Mouse (Mus musculus): ENCODE data around the gene Pde10a. TPM values are rescaled to one million over a fixed set of nuclear protein-coding genes. Genes with fewer than 3 reads are reported as not detected.

Pde10a gene
- total RNA-seq (2014; fragmentation: Nextera tagmentation) (not detected in 2 replicates), total RNA-seq (2017) (0.36 and 0.69 TPM in 2 replicates)

DNA sequence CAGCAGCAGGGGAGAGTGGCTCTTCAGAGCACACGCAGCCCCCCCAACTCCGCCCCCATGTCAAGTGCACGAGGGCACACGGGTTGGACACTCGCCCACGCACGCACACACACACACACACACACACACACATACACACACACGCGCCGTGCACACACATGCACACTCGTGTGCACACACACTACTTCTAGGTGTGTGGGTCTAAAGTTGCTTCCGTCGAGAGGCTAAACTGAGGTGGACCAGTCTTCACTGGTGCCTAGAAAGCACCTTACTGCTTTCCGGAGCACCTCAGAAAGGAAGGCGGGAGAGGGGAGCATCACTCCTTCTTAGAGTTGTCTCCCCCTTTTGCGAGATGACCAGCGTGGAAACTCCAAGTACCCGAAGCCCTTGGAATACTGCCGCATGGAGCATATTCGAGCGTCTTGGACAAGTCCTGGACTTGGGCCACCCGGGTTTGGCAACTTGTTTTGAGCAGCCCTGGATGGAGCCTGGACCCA, at the start of gene Pde10a:
TSS of gene Pde10a (plus strand) at position 148 of the 497 bp plus-strand sequence.
- no peak for ATAC-seq (replicated peaks; ENCODE audit: poor library complexity, severe bottlenecking)

DNA sequence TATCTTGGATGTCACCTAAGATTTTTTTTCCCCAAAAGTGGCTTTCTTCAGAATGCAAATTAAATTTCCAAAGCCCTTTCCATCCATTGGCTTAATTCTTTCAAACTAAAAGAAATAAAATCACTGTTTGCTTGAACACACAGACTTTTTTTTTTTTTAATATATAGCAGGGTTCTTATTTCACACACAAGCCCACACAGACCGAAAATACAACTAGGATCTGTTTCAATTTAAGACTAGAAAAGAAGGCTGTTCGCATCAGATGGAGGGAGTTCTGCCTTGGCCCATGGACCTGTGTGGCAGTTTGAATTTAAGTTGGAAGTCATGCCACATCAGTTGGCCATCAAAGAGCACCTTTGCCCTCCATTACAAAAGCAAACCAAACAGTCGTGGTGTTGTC, 46.6 kb upstream of the Pde10a start:
- ATAC-seq (replicated peaks; ENCODE audit: poor library complexity, severe bottlenecking): no peak

- no peak for ATAC-seq (replicated peaks; ENCODE audit: poor library complexity, severe bottlenecking)
Measured at GRCm38 (mm10) chr17:8479493-8480128, 45.6 kb upstream of the Pde10a start.

- no peak for ATAC-seq (replicated peaks; ENCODE audit: poor library complexity, severe bottlenecking)
Measured at GRCm38 (mm10) chr17:8481797-8482196, 43.4 kb upstream of the Pde10a start.

- no peak for ATAC-seq (replicated peaks; ENCODE audit: poor library complexity, severe bottlenecking)
Measured at GRCm38 (mm10) chr17:8482876-8483275, 42.3 kb upstream of the Pde10a start.

- no peak for ATAC-seq (replicated peaks; ENCODE audit: poor library complexity, severe bottlenecking)
Measured at GRCm38 (mm10) chr17:8484246-8484645, 40.9 kb upstream of the Pde10a start.

DNA sequence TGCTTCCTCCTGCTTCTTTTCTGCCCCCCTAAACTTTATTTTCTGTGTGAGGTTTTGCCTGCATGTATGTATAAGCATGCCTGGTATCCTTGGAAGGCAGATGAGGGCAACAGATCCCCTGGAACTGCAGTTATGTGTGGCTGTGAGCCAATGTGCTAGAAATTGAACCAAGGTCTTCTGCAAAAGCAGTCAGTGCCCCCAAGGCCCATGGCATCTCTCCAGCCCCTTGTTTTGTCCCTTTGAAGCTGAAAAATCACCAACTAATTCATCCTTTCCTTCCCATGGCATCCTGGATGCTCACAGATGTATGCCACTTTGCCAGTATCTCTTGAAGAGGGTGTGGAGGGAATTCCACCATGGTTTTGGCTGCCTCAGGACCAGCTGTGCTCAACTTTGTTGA, 40.0 kb upstream of the Pde10a start:
- no peak for ATAC-seq (replicated peaks; ENCODE audit: poor library complexity, severe bottlenecking)

GRCm38 (mm10) chr17:8487824-8488223, 37.3 kb upstream of the Pde10a start:
- ATAC-seq (replicated peaks; ENCODE audit: poor library complexity, severe bottlenecking): no peak

GRCm38 (mm10) chr17:8490971-8491370, 34.2 kb upstream of the Pde10a start:
- no peak for ATAC-seq (replicated peaks; ENCODE audit: poor library complexity, severe bottlenecking)

- ATAC-seq (replicated peaks; ENCODE audit: poor library complexity, severe bottlenecking): no peak
Measured at GRCm38 (mm10) chr17:8493461-8493860, 31.7 kb upstream of the Pde10a start.

DNA sequence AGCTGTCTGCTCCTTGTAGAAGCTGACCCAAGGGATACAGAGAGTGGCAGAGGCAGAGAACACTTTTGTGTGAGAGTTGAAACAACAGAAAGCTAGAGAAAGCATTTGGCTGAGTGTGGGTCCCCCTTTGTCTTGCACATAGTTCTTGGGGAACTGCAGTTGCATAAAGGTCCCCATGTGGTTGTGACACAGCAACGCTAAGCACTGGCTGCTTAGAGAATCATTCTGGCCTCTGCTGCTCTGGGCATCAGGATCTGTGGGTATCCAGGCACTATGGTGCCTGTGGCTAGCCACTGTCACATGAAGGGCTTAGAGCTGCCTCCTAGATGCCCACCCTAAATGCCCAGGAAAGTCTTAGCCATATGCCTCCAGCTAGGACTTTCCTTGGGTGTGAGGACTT, 27.0 kb upstream of the Pde10a start:
- peak; percentile 53 for ATAC-seq (replicated peaks; ENCODE audit: poor library complexity, severe bottlenecking)

DNA sequence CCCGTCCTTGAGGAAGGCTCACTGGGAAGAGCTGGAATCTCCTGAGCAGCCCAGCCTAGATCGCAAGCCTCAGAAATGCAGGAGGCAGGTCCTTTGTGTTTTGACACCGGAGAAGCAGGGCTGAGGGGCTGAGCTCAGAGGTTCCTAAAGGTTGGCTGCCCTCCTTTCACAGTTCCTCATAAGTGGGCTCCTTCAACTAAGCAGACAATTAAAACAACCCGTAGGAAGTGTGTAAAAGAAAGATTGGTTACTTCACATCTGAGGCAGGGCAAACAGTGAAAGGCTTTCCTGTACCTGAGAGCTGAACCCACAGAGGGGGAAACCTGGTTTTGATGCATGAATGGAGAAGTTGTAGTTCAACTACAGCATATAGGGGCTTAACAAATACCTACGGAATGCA, 26.5 kb upstream of the Pde10a start:
- peak; percentile 63 for ATAC-seq (replicated peaks; ENCODE audit: poor library complexity, severe bottlenecking)

- ATAC-seq (replicated peaks; ENCODE audit: poor library complexity, severe bottlenecking): no peak
Measured at GRCm38 (mm10) chr17:8499564-8500117, 25.5 kb upstream of the Pde10a start.

DNA sequence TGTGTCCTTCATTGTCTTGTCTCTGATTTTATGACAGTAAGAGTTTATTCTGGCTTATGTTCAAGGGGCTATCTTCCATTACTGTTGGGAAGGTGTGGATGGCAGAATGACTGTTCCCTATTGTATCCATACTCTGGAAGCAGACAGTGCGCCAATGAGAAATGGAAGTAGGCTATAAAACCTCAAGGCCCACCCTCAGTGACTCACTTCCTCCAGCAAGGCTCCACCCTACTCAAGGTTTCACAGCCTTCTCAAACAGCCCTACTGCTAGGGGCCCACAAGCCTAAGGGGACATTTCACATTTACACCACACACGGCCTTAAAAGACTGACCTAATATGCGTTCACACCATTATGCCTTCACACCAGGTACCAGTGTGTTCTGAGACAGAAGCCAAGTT, 20.8 kb upstream of the Pde10a start:
- peak; percentile 58 for ATAC-seq (replicated peaks; ENCODE audit: poor library complexity, severe bottlenecking)

DNA sequence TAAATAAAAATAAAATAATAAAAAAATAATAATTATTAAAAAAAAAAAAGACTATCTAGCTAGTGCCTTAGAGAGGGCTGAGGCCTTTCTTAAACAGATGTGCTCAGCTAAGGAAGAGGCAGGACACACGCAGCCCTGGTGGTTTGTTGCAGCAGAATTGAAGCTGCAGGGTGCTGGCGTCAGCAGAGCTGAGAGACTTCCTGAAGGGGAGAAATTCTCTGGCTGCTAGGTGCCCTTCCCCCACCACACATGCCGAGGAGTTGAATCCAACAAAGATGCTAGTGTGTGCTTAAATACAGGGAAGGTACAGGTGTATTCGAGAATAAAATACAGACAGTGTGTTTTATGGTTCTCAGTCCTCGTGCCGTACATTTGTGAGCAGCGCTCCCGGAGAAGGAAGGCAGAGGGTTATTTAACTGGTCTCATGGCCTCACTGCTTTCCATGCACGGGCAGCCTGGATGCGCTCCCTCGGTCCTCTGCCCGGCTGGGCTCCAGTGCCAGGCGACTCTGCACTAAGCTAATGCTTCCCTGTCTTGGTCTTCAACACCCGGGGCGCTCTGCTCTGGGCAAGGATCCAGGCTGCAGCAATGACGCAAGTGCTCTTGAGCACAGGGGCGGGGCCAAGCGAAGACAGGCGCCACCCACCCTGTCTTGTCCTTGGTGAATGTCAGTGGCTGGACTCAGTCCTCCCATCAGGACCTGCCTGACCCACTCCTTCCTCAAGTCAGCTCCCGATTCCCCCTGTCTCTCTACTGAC, 19.3 kb upstream of the Pde10a start:
- ATAC-seq (replicated peaks; ENCODE audit: poor library complexity, severe bottlenecking): peak; percentile 87

DNA sequence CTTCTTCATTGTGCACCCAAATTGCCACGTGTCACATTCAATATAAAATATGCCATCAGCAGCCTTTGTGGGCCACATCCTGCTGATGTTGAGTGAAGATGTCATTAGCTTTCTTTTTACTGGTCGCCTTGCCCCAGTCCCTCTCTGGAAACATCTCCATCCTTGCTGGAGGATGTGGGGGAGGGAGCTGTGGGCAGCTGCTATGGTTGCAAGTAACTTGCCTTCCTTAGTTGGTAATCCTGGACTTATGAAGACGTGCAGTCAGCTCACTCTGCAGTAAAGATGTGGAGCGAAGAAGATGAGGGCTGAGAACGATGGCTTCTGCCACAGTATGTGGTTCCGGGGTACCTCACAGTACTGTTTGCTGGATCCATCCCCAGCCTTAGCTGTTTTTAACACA, 18.4 kb upstream of the Pde10a start:
- ATAC-seq (replicated peaks; ENCODE audit: poor library complexity, severe bottlenecking): no peak

DNA sequence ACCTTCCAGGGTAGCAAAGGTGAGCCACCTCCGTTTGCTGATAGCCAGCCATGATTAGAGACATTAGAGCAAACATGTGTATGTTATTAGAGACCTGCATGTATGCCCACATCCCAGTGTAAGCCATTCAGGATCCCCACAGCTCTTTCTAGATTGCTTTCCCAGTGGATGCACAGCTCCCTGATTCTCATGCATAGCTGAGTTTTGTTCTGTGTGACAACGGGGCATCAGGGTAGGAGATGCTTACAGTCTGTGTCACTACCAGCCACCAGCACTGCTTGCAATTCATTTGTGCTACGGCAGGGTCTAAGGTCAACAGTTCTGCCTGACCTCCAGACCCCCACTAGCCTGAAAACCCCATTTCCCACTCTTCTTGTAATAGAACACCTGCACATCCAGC, 17.5 kb upstream of the Pde10a start:
- ATAC-seq (replicated peaks; ENCODE audit: poor library complexity, severe bottlenecking): no peak

GRCm38 (mm10) chr17:8508305-8509141, 16.6 kb upstream of the Pde10a start:
- ATAC-seq (replicated peaks; ENCODE audit: poor library complexity, severe bottlenecking): peak; percentile 62

- no peak for ATAC-seq (replicated peaks; ENCODE audit: poor library complexity, severe bottlenecking)
Measured at GRCm38 (mm10) chr17:8516006-8516405, 9.2 kb upstream of the Pde10a start.

DNA sequence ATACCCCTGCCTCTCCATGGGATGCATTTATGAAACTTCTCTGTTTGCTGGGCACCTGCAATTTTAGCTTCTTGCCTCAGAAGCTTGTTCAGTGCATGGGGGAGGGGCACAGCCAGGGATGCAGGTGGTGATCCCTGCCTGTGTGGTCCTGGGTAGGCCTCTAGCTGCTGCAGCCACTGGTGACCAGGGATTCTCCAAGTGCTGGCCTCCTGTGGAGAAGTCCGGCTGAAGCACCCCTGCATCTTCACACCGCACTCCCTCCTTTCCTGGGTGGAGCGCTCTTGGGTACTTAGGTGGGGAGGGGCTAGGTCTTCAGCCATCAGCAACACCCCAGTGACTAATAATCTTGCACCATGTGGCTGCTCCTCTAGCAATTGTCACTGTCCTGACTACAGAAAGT, 1.2 kb upstream of the Pde10a start:
- no peak; the same call in 1 of the 2 replicates for ATAC-seq (replicated peaks; ENCODE audit: poor library complexity, severe bottlenecking)

Measured in granulocyte monocyte progenitor cell, adult 5-6 weeks (primary cell).